Mouse (Mus musculus) cerebellum, adult 2 months (tissue): ENCODE results near the gene Fam107b.

ENCODE experiments used
- CTCF ChIP-seq: fragments of 200-500 bp; IDR thresholded peaks from 2 replicates; pipeline ENCODE4 v1.5.1; 2011; ENCODE audit warnings: low read depth, mild to moderate bottlenecking, control low read depth, low read length, moderate library complexity, borderline replicate concordance; ENCODE audit not compliant: insufficient read depth
- POLR2A ChIP-seq: fragments of 200-500 bp; IDR thresholded peaks from 2 replicates; pipeline ENCODE4 v1.6.1; 2011; ENCODE audit warnings: low read length, control low read depth, borderline replicate concordance; ENCODE audit not compliant: insufficient read depth

DNA sequence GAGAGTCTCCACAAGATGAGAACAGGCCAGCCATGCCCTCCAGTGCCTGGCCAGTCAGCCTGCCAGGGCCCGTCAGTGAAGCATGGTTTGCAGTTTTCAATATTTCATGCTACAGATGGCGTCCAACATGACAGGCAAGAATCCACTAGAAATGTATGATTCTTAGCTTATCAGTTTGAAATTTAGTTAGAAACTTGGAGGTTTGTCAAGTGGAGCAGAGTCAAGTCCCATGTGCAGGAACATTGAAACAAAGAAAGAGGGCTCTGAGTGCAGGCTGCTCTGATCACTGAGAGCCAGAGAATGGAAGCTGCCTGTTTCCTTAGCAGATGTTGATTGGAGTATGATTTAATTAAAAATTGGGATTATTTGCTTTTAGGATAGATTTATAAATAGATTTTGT lies 122.5 kb downstream of the Fam107b start:
- TF ChIP-seq CTCF (no peak), POLR2A (no peak)
